Mouse (Mus musculus) midbrain, postnatal 0 days (tissue): ENCODE measurements at regions not wholly inside any gene's neighbourhood (a gene's known extent, or its start where the extent isn't known, plus 50 kb on each side); places are given as distances from the start of the nearest gene placed in this dataset.
A peak's percentile ranks its signal among the peaks of the same experiment; 100 is the strongest.

Source experiments
- ATAC-seq: fragments of 200-750 bp; cut with Nextera tagmentation; 2 replicates; pipeline ENCODE4 v1.8.0; 2017; ENCODE audit warnings: moderate number of reproducible peaks, mild to moderate bottlenecking, moderate TSS enrichment, moderate library complexity; ENCODE audit not compliant: low FRiP score
- DNase-seq: peaks from one replicate; pipeline ENCODE4 v3.0.0-alpha.2; 2015; ENCODE audit warnings: low spot score
- H3K27ac ChIP-seq: fragments of 300-500 bp; sonication (generic); 2 replicates; pipeline ENCODE4 v1.5.1; 2014; ENCODE audit warnings: low read depth, mild to moderate bottlenecking, low read length, mixed read lengths
- H3K27me3 ChIP-seq: fragments of 300-500 bp; sonication (generic); 2 replicates; pipeline ENCODE4 v1.6.1; 2014; ENCODE audit warnings: low read length, control low read depth, mixed read lengths; ENCODE audit not compliant: insufficient read depth
- H3K36me3 ChIP-seq: fragments of 300-500 bp; sonication (generic); 2 replicates; pipeline ENCODE4 v1.6.1; 2014; ENCODE audit warnings: low read length, control low read depth, mixed read lengths; ENCODE audit not compliant: insufficient read depth
- H3K4me1 ChIP-seq: fragments of 300-500 bp; sonication (generic); 2 replicates; pipeline ENCODE4 v1.6.1; 2014; ENCODE audit warnings: mild to moderate bottlenecking, control low read depth, antibody characterized with exemption, low read length, mixed read lengths; ENCODE audit not compliant: insufficient read depth
- H3K4me2 ChIP-seq: fragments of 300-500 bp; sonication (generic); 2 replicates; pipeline ENCODE4 v1.6.1; 2014; ENCODE audit warnings: low read depth, mild to moderate bottlenecking, low read length, mixed read lengths; ENCODE audit not compliant: poor library complexity, severe bottlenecking
- H3K4me3 ChIP-seq: fragments of 300-500 bp; sonication (generic); 2 replicates; pipeline ENCODE4 v1.5.1; 2014; ENCODE audit warnings: low read depth, mild to moderate bottlenecking, low read length, moderate library complexity
- H3K9ac ChIP-seq: fragments of 300-500 bp; sonication (generic); replicated peaks from 2 replicates; pipeline ENCODE4 v1.6.1; 2014; ENCODE audit warnings: mild to moderate bottlenecking, low read length, moderate library complexity, mixed read lengths; ENCODE audit not compliant: poor library complexity, severe bottlenecking
- H3K9me3 ChIP-seq: fragments of 300-500 bp; sonication (generic); 2 replicates; pipeline ENCODE4 v1.6.1; 2016; ENCODE audit warnings: low read length, control low read depth
- CTCF ChIP-seq: IDR thresholded peaks from 2 replicates; pipeline ENCODE4 v1.5.1; 2016; ENCODE audit warnings: antibody characterized with exemption, mild to moderate bottlenecking
- WGBS: fragments of 180-500 bp; shearing (Covaris S2); extraction: QIAGEN DNeasy Blood & Tissue Kit; methylation state at CpG from one replicate; pipeline ENCODE4 v1.1.7; 2014; 5-methylcytosine and 5-hydroxymethylcytosine counted together

GRCm38 (mm10) chr3:144378524-144379225 is 173.7 kb upstream of the Lmo4 start:
- Histone ChIP-seq H3K36me3 (no peaks in the 10 kb centered on the region), H3K9me3 (no peaks in the 10 kb centered on the region), H3K4me3 (no peak overlapping the region), H3K4me2 (no peak overlapping the region), H3K9ac (no peak overlapping the region), H3K4me1 (peaks cover 7% of the 10 kb centered on the region; the same call in 1 of the 2 replicates), H3K27ac (no peak overlapping the region), H3K27me3 (no peaks in the 10 kb centered on the region)
- ATAC-seq (peak; percentile 29; the same call in 1 of the 2 replicates), DNase-seq (no peak)
- WGBS = 85% methylated on average over 8 of the region's 8 CpGs
- no peak; the same call in 1 of the 2 replicates for TF ChIP-seq CTCF

GRCm38 (mm10) chr3:144377626-144378523 is 172.9 kb upstream of the Lmo4 start:
- 48% methylated on average over 18 of the region's 18 CpGs for WGBS
- DNase-seq (no peak), ATAC-seq (no peak)
- Histone ChIP-seq H3K36me3 (no peaks in the 10 kb centered on the region), H3K9me3 (no peaks in the 10 kb centered on the region), H3K4me3 (no peak overlapping the region), H3K4me1 (peaks cover 7% of the 10 kb centered on the region; the same call in 1 of the 2 replicates), H3K9ac (no peak overlapping the region), H3K27me3 (no peaks in the 10 kb centered on the region), H3K27ac (no peak overlapping the region), H3K4me2 (no peak overlapping the region)
- TF ChIP-seq CTCF = no peak

- Histone ChIP-seq H3K9ac (no peak overlapping the region), H3K4me3 (no peak overlapping the region), H3K27me3 (no peaks in the 10 kb centered on the region), H3K27ac (no peak overlapping the region), H3K36me3 (no peaks in the 10 kb centered on the region), H3K4me2 (no peak overlapping the region), H3K9me3 (no peaks in the 10 kb centered on the region), H3K4me1 (peaks cover 7% of the 10 kb centered on the region; the same call in 1 of the 2 replicates)
- no peak for ATAC-seq
- no peak for TF ChIP-seq CTCF
- WGBS = 72% methylated on average over 15 of the region's 15 CpGs
- DNase-seq = no peak
These were observed 171.7 kb upstream of the Lmo4 start for GRCm38 (mm10) chr3:144376463-144377402.

- H3K27ac ChIP-seq = no peak overlapping the region
- H3K4me1 ChIP-seq = peaks cover 4% of the 10 kb centered on the region; the same call in 1 of the 2 replicates
- ATAC-seq = no peak
- no peaks in the 10 kb centered on the region for H3K36me3 ChIP-seq
- no peak overlapping the region for H3K9ac ChIP-seq
- no peak for DNase-seq
- no peak overlapping the region for H3K4me2 ChIP-seq
- no peaks in the 10 kb centered on the region for H3K9me3 ChIP-seq
- 88% methylated on average over 12 of the region's 12 CpGs for WGBS
- no peak overlapping the region for H3K4me3 ChIP-seq
- TF ChIP-seq CTCF = no peak
- H3K27me3 ChIP-seq = no peaks in the 10 kb centered on the region
These were observed 170.8 kb upstream of the Lmo4 start for GRCm38 (mm10) chr3:144375725-144376412.

- Histone ChIP-seq H3K9me3 (no peaks in the 10 kb centered on the region), H3K36me3 (no peaks in the 10 kb centered on the region), H3K4me2 (peak overlapping the region; percentile 54; the same call in 1 of the 2 replicates), H3K4me3 (no peak overlapping the region), H3K27ac (no peak overlapping the region), H3K4me1 (no peaks in the 10 kb centered on the region; the same call in 1 of the 2 replicates), H3K9ac (no peak overlapping the region), H3K27me3 (no peaks in the 10 kb centered on the region; the same call in 1 of the 2 replicates)
- WGBS = 53% methylated on average over 4 of the region's 4 CpGs
- no peak for TF ChIP-seq CTCF
- ATAC-seq = no peak
- DNase-seq = no peak
These were observed 163.3 kb upstream of the Lmo4 start for GRCm38 (mm10) chr3:144368300-144368699.
